Mouse (Mus musculus) megakaryocyte, embryonic 14.5 days (primary cell): ENCODE results near the gene Ccdc9.

ENCODE experiments used
- FLI1 ChIP-seq: IDR thresholded peaks from 2 replicates; pipeline ENCODE4 v1.6.1; 2012; ENCODE audit warnings: low read length, inconsistent platforms, mixed read lengths
- GATA1 ChIP-seq: IDR thresholded peaks from 3 replicates; pipeline ENCODE4 v1.6.1; 2012; ENCODE audit warnings: mixed read lengths, low read length, inconsistent platforms, borderline replicate concordance

GRCm38 (mm10) chr7:16299419-16300035, 12.9 kb upstream of the Ccdc9 start:
- no peak for TF ChIP-seq GATA1
- no peak for TF ChIP-seq FLI1
